ENCODE assay signal across 33 mouse cellular contexts in the genomic region with DNA sequence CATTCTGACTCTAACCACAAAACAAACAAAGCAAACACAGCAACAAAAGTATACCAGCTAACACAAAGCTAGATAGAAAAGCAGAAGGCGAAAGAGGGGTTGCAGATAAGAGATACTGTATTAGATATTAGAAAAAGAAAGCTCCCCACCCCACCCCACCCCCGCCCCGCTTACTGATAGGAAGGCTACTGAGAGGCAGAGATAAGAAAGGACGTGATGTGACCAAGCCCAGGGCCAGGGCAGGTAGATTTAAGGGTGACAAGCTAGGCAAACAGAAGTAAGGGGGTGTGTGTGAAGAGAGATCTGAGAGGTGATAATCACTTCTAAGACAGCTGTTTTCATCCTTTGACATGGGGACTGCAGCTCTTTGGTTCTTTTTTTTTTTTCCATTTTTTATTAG. TPM values are rescaled to one million over a fixed set of nuclear protein-coding genes. Genes with fewer than 3 reads are reported as not detected.
DNase-seq lines count a peak whose midpoint lies in the region; ATAC-seq and TF ChIP-seq lines count a peak whose summit lies in the region.
"Had no signal": no experiment of that assay in that cellular context is flagged by ENCODE, and none has a peak within 500 bp of the region (broad histone marks: within the 10 kb centered on the region; RNA-seq: fewer than 3 reads in every experiment).

No protein-coding gene starts in this region.

- no peaks in the 10 kb centered on the region for H3K4me1 ChIP-seq in liver, postnatal 0 days (ENCODE audit: insufficient read depth)
- H3K4me1 ChIP-seq in liver, embryonic 12.5 days: peaks cover 19% of the 10 kb centered on the region
- peaks cover 18% of the 10 kb centered on the region for H3K4me1 ChIP-seq in liver, embryonic 15.5 days (replicated peaks)
- no peaks in the 10 kb centered on the region for H3K4me1 ChIP-seq in forebrain, embryonic 11.5 days (replicated peaks; ENCODE audit: control insufficient read depth, insufficient read depth, low read length)
- H3K4me1 ChIP-seq: forebrain, embryonic 10.5 days; hindbrain, embryonic 12.5 days had no signal

- intact Hi-C loops in gastrocnemius, postnatal 14 days (cut with DNase I; ENCODE audit: low total_unique reads): no loop called here

- H3K4me2 ChIP-seq in liver, postnatal 0 days (ENCODE audit: low read depth, low read length): no peak overlapping the region
- 0 out of 2 replicates have a peak overlapping the region, but pooled peaks have one; percentile 1 for H3K4me2 ChIP-seq in liver, embryonic 12.5 days
- no peak overlapping the region for H3K4me2 ChIP-seq in liver, embryonic 15.5 days
- H3K4me2 ChIP-seq in forebrain, embryonic 11.5 days (ENCODE audit: low read depth, low read length, severe bottlenecking): no peak overlapping the region
- H3K4me2 ChIP-seq: heart, embryonic 11.5 days; hindbrain, embryonic 12.5 days; hindbrain, embryonic 15.5 days had no signal

- TF ChIP-seq CTCF in liver, postnatal 0 days (IDR thresholded peaks at IDR 0.05; ENCODE audit: low read depth): no peak

- no peak overlapping the region for H3K4me3 ChIP-seq in liver, postnatal 0 days (ENCODE audit: low read depth, low read length)
- H3K4me3 ChIP-seq in liver, embryonic 12.5 days: no peak overlapping the region
- no peak overlapping the region for H3K4me3 ChIP-seq in liver, embryonic 15.5 days (replicated peaks)
- no peak overlapping the region for H3K4me3 ChIP-seq in forebrain, embryonic 11.5 days (ENCODE audit: low read depth, low read length)
- H3K4me3 ChIP-seq: forebrain, embryonic 10.5 days; gastrocnemius, adult 2 months; heart, adult 2 months; hindbrain, embryonic 12.5 days; hindbrain, embryonic 15.5 days had no signal

- H3K27me3 ChIP-seq in liver, postnatal 0 days (ENCODE audit: insufficient read depth, low read length): no peaks in the 10 kb centered on the region
- H3K27me3 ChIP-seq in liver, embryonic 12.5 days (replicated peaks): 0 out of 2 replicates have a peak, but pooled peaks cover 4% of the 10 kb centered on the region
- no peaks in the 10 kb centered on the region for H3K27me3 ChIP-seq in liver, embryonic 15.5 days
- H3K27me3 ChIP-seq in forebrain, embryonic 11.5 days (ENCODE audit: control insufficient read depth, insufficient read depth, low read length): no peaks in the 10 kb centered on the region
- H3K27me3 ChIP-seq: CH12.LX; hindbrain, embryonic 12.5 days; hindbrain, embryonic 15.5 days had no signal

- no peak overlapping the region for H3K9ac ChIP-seq in liver, postnatal 0 days (replicated peaks)
- no peak overlapping the region for H3K9ac ChIP-seq in liver, embryonic 12.5 days
- no peak overlapping the region for H3K9ac ChIP-seq in liver, embryonic 15.5 days
- no peak overlapping the region for H3K9ac ChIP-seq in forebrain, embryonic 11.5 days (ENCODE audit: low read length)
- H3K9ac ChIP-seq: forebrain, postnatal 0 days; hindbrain, embryonic 12.5 days; hindbrain, embryonic 15.5 days had no signal

- TF ChIP-seq EP300 in liver, postnatal 0 days (IDR thresholded peaks at IDR 0.05; ENCODE audit: low read depth): no peak

- peak; percentile 15 for DNase-seq in liver
- no peak for DNase-seq in liver, postnatal 0 days
- no peak for DNase-seq in cerebellum, adult 9-10 months
- DNase-seq in gastrocnemius, postnatal 14 days: no peak
- no peak for DNase-seq in forebrain, embryonic 11.5 days (ENCODE audit: low spot score)
- DNase-seq: adrenal gland, adult 8-10 months; adrenal gland, postnatal 25 days; B cell, adult 2 months; cerebellum, adult 11-12 months; cerebellum, adult 8-10 months; cerebellum, postnatal 14 days; forebrain, postnatal 0 days; gastrocnemius, adult 2 months; gastrocnemius, postnatal 25 days; heart, adult 2 months had no signal

- no peak overlapping the region for H3K27ac ChIP-seq in liver, postnatal 0 days (ENCODE audit: low read depth)
- no peak overlapping the region for H3K27ac ChIP-seq in liver, embryonic 12.5 days
- H3K27ac ChIP-seq in liver, embryonic 15.5 days (replicated peaks): no peak overlapping the region
- no peak overlapping the region for H3K27ac ChIP-seq in forebrain, embryonic 11.5 days (ENCODE audit: low read depth, low read length)
- H3K27ac ChIP-seq: forebrain, embryonic 10.5 days; gastrocnemius, adult 2 months; heart, adult 2 months; hindbrain, embryonic 12.5 days; hindbrain, embryonic 15.5 days had no signal

- no peaks in the 10 kb centered on the region for H3K9me3 ChIP-seq in liver, postnatal 0 days (ENCODE audit: low read length)
- no peaks in the 10 kb centered on the region for H3K9me3 ChIP-seq in liver, embryonic 12.5 days (replicated peaks)
- no peaks in the 10 kb centered on the region for H3K9me3 ChIP-seq in liver, embryonic 15.5 days (replicated peaks)
- H3K9me3 ChIP-seq in forebrain, embryonic 11.5 days (ENCODE audit: control insufficient read depth, low read length): no peaks in the 10 kb centered on the region
- H3K9me3 ChIP-seq: forebrain, embryonic 10.5 days; hindbrain, embryonic 12.5 days; hindbrain, embryonic 15.5 days had no signal

- WGBS in liver, postnatal 0 days (ENCODE audit: insufficient replicate concordance): 48% methylated on average over 4 of the region's 4 CpGs
- WGBS in liver, embryonic 12.5 days (ENCODE audit: insufficient replicate concordance): 30% methylated on average over 4 of the region's 4 CpGs
- 25% methylated on average over 4 of the region's 4 CpGs for whole genome bisulfite sequencing in liver, embryonic 15.5 days (ENCODE audit: insufficient replicate concordance)
- WGBS in forebrain, embryonic 11.5 days: 78% methylated on average over 4 of the region's 4 CpGs

- no peak for ATAC-seq in liver, postnatal 0 days
- ATAC-seq in liver, embryonic 12.5 days: peak; percentile 60
- peak; percentile 70 for ATAC-seq in liver, embryonic 15.5 days (ENCODE audit: insufficient read depth)
- ATAC-seq in forebrain, embryonic 11.5 days (replicated peaks; ENCODE audit: low FRiP score): no peak
- ATAC-seq: activated CD4-positive, CD25-positive, alpha-beta regulatory T cell, adult 4 months; forebrain, embryonic 14.5 days; forebrain, postnatal 0 days had no signal

- H3K36me3 ChIP-seq in liver, postnatal 0 days (replicated peaks; ENCODE audit: insufficient read depth, low read length): peaks cover 6% of the 10 kb centered on the region
- no peaks in the 10 kb centered on the region for H3K36me3 ChIP-seq in liver, embryonic 12.5 days
- no peaks in the 10 kb centered on the region for H3K36me3 ChIP-seq in liver, embryonic 15.5 days (replicated peaks)
- no peaks in the 10 kb centered on the region for H3K36me3 ChIP-seq in forebrain, embryonic 11.5 days (ENCODE audit: control insufficient read depth, insufficient read depth, low read length)
- H3K36me3 ChIP-seq: forebrain, embryonic 10.5 days; hindbrain, embryonic 12.5 days; hindbrain, embryonic 15.5 days had no signal

RNA-seq across cellular contexts. Expression of a gene that starts 3.0 kb away (rescaled TPM):
- 3.9 and 4.0 TPM in 2 replicates for polyA plus RNA-seq in liver, postnatal 0 days (2015; fragmentation: Nextera tagmentation; extraction: Ambion mirVana)
- 0.23 and 0.24 TPM in 2 replicates for polyA plus RNA-seq in liver, embryonic 12.5 days (2016; fragmentation: Nextera tagmentation; extraction: Ambion mirVana)
- polyA plus RNA-seq in liver, embryonic 15.5 days (2015; fragmentation: Nextera tagmentation; extraction: Ambion mirVana): 2.1 and 3.3 TPM in 2 replicates
- total RNA-seq in gastrocnemius, postnatal 14 days (2021): not detected
- polyA plus RNA-seq in forebrain, embryonic 11.5 days (2014; fragmentation: Nextera tagmentation; extraction: Ambion mirVana): not detected in 2 replicates
- total RNA-seq: adrenal gland, adult 8-10 months; adrenal gland, postnatal 25 days; CH12.LX; forebrain, postnatal 0 days; gastrocnemius, postnatal 25 days; heart, adult 2 months; heart, postnatal 25 days; hematopoietic stem cell, adult 5-6 weeks; MEL had no signal
- polyA plus RNA-seq: activated CD4-positive, CD25-positive, alpha-beta regulatory T cell, adult 4 months; brain, embryonic 14.5 days; embryonic facial prominence, embryonic 11.5 days; embryonic facial prominence, embryonic 14.5 days; forebrain, embryonic 10.5 days; forebrain, embryonic 14.5 days; forebrain, postnatal 0 days; frontal cortex, adult 2 months; heart, adult 2 months; heart, embryonic 11.5 days; heart, embryonic 14.5 days; heart, postnatal 0 days; hindbrain, embryonic 12.5 days; hindbrain, embryonic 15.5 days had no signal

RNA-seq across cellular contexts. Expression of a gene that starts 32.8 kb away (rescaled TPM):
- polyA plus RNA-seq in liver, postnatal 0 days (2015; fragmentation: Nextera tagmentation; extraction: Ambion mirVana): not detected in 2 replicates
- polyA plus RNA-seq in liver, embryonic 12.5 days (2016; fragmentation: Nextera tagmentation; extraction: Ambion mirVana): not detected in 2 replicates
- not detected in 2 replicates for polyA plus RNA-seq in liver, embryonic 15.5 days (2015; fragmentation: Nextera tagmentation; extraction: Ambion mirVana)
- total RNA-seq in gastrocnemius, postnatal 14 days (2021): not detected
- polyA plus RNA-seq in forebrain, embryonic 11.5 days (2014; fragmentation: Nextera tagmentation; extraction: Ambion mirVana): not detected in 2 replicates
- total RNA-seq: adrenal gland, adult 8-10 months; CH12.LX; forebrain, postnatal 0 days; gastrocnemius, adult 2 months; gastrocnemius, postnatal 25 days; heart, adult 2 months; heart, postnatal 25 days; hematopoietic stem cell, adult 5-6 weeks had no signal
- polyA plus RNA-seq: activated CD4-positive, CD25-positive, alpha-beta regulatory T cell, adult 4 months; embryonic facial prominence, embryonic 11.5 days; embryonic facial prominence, embryonic 14.5 days; forebrain, embryonic 10.5 days; forebrain, embryonic 14.5 days; frontal cortex, adult 2 months; heart, embryonic 11.5 days; heart, embryonic 14.5 days; heart, postnatal 0 days; hindbrain, embryonic 12.5 days; hindbrain, embryonic 15.5 days had no signal

RNA-seq across cellular contexts. Expression of a gene that starts 48.1 kb away (rescaled TPM):
- polyA plus RNA-seq in liver, postnatal 0 days (2015; fragmentation: Nextera tagmentation; extraction: Ambion mirVana): 213 and 245 TPM in 2 replicates
- 0.69 and 0.87 TPM in 2 replicates for polyA plus RNA-seq in liver, embryonic 12.5 days (2016; fragmentation: Nextera tagmentation; extraction: Ambion mirVana)
- 30.4 and 56.2 TPM in 2 replicates for polyA plus RNA-seq in liver, embryonic 15.5 days (2015; fragmentation: Nextera tagmentation; extraction: Ambion mirVana)
- not detected for total RNA-seq in gastrocnemius, postnatal 14 days (2021)
- not detected in 2 replicates for polyA plus RNA-seq in forebrain, embryonic 11.5 days (2014; fragmentation: Nextera tagmentation; extraction: Ambion mirVana)
- total RNA-seq: adrenal gland, postnatal 25 days; CH12.LX; gastrocnemius, adult 2 months; gastrocnemius, postnatal 25 days; heart, adult 2 months; heart, postnatal 25 days; hematopoietic stem cell, adult 5-6 weeks; MEL had no signal
- polyA plus RNA-seq: activated CD4-positive, CD25-positive, alpha-beta regulatory T cell, adult 4 months; brain, embryonic 14.5 days; embryonic facial prominence, embryonic 11.5 days; forebrain, embryonic 10.5 days; forebrain, embryonic 14.5 days; heart, adult 2 months; heart, embryonic 11.5 days; heart, embryonic 14.5 days; hindbrain, embryonic 12.5 days had no signal

Comparison
In these comparisons a context has a peak if more than half of its experiments do, and no peak if none do; other contexts are left out.
1. ATAC-seq: peak in liver, embryonic 12.5 days (single experiment) and liver, embryonic 15.5 days (single experiment); none in liver, postnatal 0 days (single experiment) and forebrain, embryonic 11.5 days (single experiment).
2. RNA of a gene that starts 48.1 kb away (polyA plus RNA-seq): 213 to 245 TPM in liver, postnatal 0 days and 30.4 to 56.2 TPM in liver, embryonic 15.5 days; 0.69 to 0.87 TPM in liver, embryonic 12.5 days and not detected in forebrain, embryonic 11.5 days; every median in the first group is over 10 times any median in the second.